Mouse (Mus musculus) intestine, embryonic 16.5 days (tissue): ENCODE measurements around the gene 0610010K14Rik. TPM values are rescaled to one million over a fixed set of nuclear protein-coding genes. Genes with fewer than 3 reads are reported as not detected.
A peak's percentile ranks its signal among the peaks of the same experiment; 100 is the strongest.

Experiments
- ATAC-seq: fragments of 200-750 bp; cut with Nextera tagmentation; 2 replicates; pipeline ENCODE4 v1.8.0; 2017; ENCODE audit warnings: moderate TSS enrichment, moderate library complexity
- H3K27ac ChIP-seq: fragments of 300-500 bp; sonication (generic); 2 replicates; pipeline ENCODE4 v1.5.1; 2014; ENCODE audit warnings: mild to moderate bottlenecking, low read length
- H3K27me3 ChIP-seq: fragments of 300-500 bp; sonication (generic); replicated peaks from 2 replicates; pipeline ENCODE4 v1.6.1; 2014; ENCODE audit warnings: low read length, control low read depth, mixed read lengths; ENCODE audit not compliant: control insufficient read depth, insufficient read depth
- H3K36me3 ChIP-seq: fragments of 300-500 bp; sonication (generic); 2 replicates; pipeline ENCODE4 v1.6.1; 2014; ENCODE audit warnings: low read length, control low read depth; ENCODE audit not compliant: control insufficient read depth, insufficient read depth
- H3K4me1 ChIP-seq: fragments of 300-500 bp; sonication (generic); 2 replicates; pipeline ENCODE4 v1.6.1; 2014; ENCODE audit warnings: low read length, control low read depth, mixed read lengths; ENCODE audit not compliant: control insufficient read depth, insufficient read depth
- H3K4me2 ChIP-seq: fragments of 300-500 bp; sonication (generic); 2 replicates; pipeline ENCODE4 v1.6.1; 2014; ENCODE audit warnings: low read depth, low read length, control low read depth
- H3K4me3 ChIP-seq: fragments of 300-500 bp; sonication (generic); 2 replicates; pipeline ENCODE4 v1.5.1; 2014; ENCODE audit warnings: mild to moderate bottlenecking, low read length
- H3K9ac ChIP-seq: fragments of 300-500 bp; sonication (generic); 2 replicates; pipeline ENCODE4 v1.6.1; 2014; ENCODE audit warnings: low read depth, low read length
- H3K9me3 ChIP-seq: fragments of 300-500 bp; sonication (generic); 2 replicates; pipeline ENCODE4 v1.6.1; 2016; ENCODE audit warnings: low read length, control low read depth; ENCODE audit not compliant: control insufficient read depth
- WGBS: fragments of 180-500 bp; shearing (Covaris S2); extraction: QIAGEN DNeasy Blood & Tissue Kit; methylation state at CpG from one replicate; pipeline ENCODE4 v1.1.7; 2014; 5-methylcytosine and 5-hydroxymethylcytosine counted together
- polyA plus RNA-seq: library from polyadenylated mRNA; unstranded; fragments of >200 nt; fragmentation: Nextera tagmentation; extraction: Ambion mirVana; gene quantifications from 2 replicates; pipeline ENCODE4 v1.2.1, GENCODE M21; 2015

Gene 0610010K14Rik
- polyA plus RNA-seq, 1 experiment from 2014 or later = 129 TPM

DNA sequence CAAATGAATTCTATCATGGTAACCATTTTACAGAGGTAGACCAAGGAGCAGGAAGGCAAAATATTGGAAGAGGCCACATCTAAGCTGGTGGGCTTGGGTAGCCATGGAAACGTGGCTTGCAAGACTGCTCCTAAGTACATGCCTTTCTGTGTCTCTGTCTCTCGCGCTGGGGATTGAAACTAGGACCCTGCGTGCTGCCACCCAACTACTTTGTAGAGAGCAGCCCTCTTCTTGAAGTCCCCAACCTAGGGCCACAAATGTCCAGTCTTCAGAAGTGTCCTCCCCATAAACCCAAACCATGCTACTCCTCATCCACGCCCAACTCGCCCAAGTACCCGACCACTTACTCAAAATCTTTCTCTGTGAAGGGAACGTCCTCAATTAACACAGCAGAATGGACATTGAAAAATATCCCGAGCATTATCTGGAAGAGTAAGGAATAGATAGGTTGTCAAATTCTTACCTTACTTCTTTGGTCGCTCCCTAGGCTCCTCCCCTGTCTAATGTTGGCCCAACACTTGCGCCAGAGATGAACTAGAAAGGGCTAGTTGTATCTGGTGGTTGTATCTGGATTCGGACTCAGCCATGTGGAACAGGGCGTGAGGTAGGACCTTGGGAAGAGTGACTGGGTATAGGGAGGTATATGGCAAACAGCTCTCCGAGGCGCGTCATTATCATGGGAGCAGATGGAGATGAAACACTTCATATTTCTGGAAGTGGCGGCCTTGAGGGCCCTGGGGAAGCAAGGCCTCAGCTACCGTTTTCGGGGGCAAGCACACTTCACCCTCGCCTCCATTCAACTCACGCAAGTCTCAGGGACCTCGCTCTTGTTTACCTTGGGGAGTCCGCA lies 1.1 kb upstream of the 0610010K14Rik start:
- WGBS = 10% methylated on average over 23 of the region's 23 CpGs
- peaks cover 21% of the 10 kb centered on the region for H3K4me1 ChIP-seq
- no peak for ATAC-seq
- H3K9me3 ChIP-seq = no peaks in the 10 kb centered on the region
- H3K27ac ChIP-seq = peak overlapping the region; percentile 91
- H3K9ac ChIP-seq = peak overlapping the region; percentile 95
- H3K27me3 ChIP-seq = no peaks in the 10 kb centered on the region
- peaks cover 7% of the 10 kb centered on the region; the same call in 1 of the 2 replicates for H3K36me3 ChIP-seq
- H3K4me3 ChIP-seq = peak overlapping the region; percentile 97
- H3K4me2 ChIP-seq = peak overlapping the region; percentile 80

DNA sequence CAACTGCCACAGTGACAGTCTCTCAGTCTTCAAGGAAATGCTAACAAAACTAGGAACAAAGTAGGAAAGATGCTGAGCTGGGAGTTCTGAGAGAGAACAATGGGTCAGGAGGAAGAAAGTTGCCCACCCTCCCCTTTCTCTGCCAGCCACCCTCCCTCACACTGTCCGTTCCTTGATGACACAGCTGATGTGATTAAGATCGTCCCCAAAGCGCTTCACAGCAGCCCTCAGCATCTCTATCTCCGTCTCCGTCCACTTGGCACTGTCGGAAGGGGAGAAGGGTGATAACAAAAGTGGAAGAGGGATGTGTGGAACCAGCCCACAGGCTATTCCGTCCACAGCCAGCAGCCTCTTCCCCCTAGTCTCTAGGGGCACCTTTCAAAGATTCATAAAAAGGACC lies 997 bp downstream of the 0610010K14Rik start:
- Histone ChIP-seq H3K27me3 (no peaks in the 10 kb centered on the region), H3K36me3 (peaks cover 7% of the 10 kb centered on the region; the same call in 1 of the 2 replicates), H3K9me3 (no peaks in the 10 kb centered on the region), H3K4me2 (peak overlapping the region; percentile 80), H3K27ac (peak overlapping the region; percentile 91), H3K4me1 (peaks cover 27% of the 10 kb centered on the region), H3K9ac (peak overlapping the region; percentile 95), H3K4me3 (peak overlapping the region; percentile 97)
- ATAC-seq = no peak
- 31% methylated on average over 7 of the region's 7 CpGs for WGBS

DNA sequence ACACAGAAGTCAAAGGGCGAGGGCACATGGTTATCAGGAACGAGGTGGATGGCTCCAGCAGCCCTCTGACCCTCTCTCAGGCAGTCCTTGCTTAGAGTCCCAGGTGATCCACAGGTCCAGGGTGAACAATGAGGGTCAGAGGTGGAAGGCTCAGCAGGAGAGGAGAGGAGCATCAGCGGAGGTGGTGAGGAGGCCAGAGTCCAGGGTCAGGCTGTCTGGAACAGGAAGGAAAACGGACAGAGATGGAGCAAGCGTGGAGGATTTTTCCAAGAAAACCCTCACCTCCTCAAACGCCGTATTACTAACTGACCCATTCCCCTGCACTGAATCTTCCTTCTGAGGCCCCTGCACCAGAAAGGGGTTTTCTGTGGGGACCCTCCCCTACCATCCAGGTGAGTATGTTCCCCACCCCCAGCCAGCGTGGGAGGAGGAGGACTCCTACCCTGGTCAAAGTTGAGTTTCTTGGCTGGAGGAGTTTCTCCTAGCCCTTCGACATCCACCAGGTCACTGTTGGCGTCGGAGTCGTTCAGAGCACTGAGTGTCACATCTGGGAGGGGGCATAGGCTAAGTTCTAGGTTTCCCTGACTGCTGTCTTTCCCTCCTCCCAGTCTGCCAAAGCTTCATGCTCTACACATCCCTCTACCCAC lies 2.3 kb downstream of the 0610010K14Rik start:
- Histone ChIP-seq H3K4me1 (peaks cover 22% of the 10 kb centered on the region), H3K9me3 (no peaks in the 10 kb centered on the region), H3K4me3 (no peak overlapping the region), H3K27ac (no peak overlapping the region), H3K4me2 (no peak overlapping the region), H3K9ac (no peak overlapping the region), H3K36me3 (peaks cover 7% of the 10 kb centered on the region; the same call in 1 of the 2 replicates), H3K27me3 (no peaks in the 10 kb centered on the region)
- 85% methylated on average over 12 of the region's 12 CpGs for WGBS
- no peak for ATAC-seq

DNA sequence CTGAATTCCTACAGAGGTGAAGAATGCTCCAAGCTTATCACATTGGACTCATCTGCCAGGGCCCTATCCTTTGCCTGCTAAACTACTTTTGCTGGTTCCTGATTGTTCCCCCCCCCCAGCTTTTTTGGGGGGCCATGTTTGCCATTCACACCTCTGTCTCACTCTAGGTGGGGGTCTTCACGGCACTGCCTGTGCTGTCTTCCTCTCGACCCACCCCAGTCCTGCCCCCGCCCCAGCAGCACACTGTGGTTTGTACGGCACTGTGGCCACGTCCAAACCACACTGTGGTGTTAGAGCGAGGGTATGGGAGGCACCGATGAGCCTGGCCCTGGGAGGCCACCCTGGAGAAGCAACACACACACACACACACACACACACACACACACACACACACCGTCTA lies 3.2 kb downstream of the 0610010K14Rik start:
- H3K4me2 ChIP-seq = no peak overlapping the region
- no peak for ATAC-seq
- peaks cover 26% of the 10 kb centered on the region for H3K4me1 ChIP-seq

DNA sequence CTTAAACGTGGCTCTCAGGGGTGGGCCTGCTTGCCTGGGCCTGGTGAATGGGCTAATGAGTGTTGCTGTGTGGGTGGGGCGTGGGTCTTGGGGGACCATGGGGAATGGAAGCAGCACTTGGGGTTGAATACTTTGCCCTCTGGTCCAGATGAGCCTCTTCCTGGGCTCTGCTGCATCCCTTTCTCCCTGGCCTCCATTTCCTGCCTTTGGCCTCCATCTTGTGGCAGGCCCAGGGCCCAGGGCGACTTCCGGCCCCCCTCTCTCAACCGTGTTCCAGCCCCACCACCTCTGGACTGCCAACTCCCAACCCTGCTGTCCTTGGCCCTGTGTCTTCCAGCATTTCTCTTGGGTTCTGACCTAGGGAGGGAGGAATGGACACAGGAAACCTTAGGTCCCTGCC lies 3.7 kb downstream of the 0610010K14Rik start:
- Histone ChIP-seq H3K4me3 (no peak overlapping the region), H3K4me1 (peaks cover 31% of the 10 kb centered on the region), H3K27me3 (peaks cover 7% of the 10 kb centered on the region; the same call in 1 of the 2 replicates), H3K4me2 (no peak overlapping the region), H3K27ac (no peak overlapping the region), H3K9ac (no peak overlapping the region), H3K9me3 (no peaks in the 10 kb centered on the region), H3K36me3 (peaks cover 7% of the 10 kb centered on the region; the same call in 1 of the 2 replicates)
- WGBS = 67% methylated on average over 5 of the region's 5 CpGs
- ATAC-seq = no peak

More for the DNA sequence above, 3.2 kb downstream of the 0610010K14Rik start:
- 90% methylated on average over 8 of the region's 8 CpGs for WGBS
- H3K27ac ChIP-seq = no peak overlapping the region
- no peaks in the 10 kb centered on the region for H3K9me3 ChIP-seq
- H3K36me3 ChIP-seq = peaks cover 7% of the 10 kb centered on the region; the same call in 1 of the 2 replicates
- peaks cover 5% of the 10 kb centered on the region; the same call in 1 of the 2 replicates for H3K27me3 ChIP-seq
- no peak overlapping the region for H3K9ac ChIP-seq
- H3K4me3 ChIP-seq = no peak overlapping the region

DNA sequence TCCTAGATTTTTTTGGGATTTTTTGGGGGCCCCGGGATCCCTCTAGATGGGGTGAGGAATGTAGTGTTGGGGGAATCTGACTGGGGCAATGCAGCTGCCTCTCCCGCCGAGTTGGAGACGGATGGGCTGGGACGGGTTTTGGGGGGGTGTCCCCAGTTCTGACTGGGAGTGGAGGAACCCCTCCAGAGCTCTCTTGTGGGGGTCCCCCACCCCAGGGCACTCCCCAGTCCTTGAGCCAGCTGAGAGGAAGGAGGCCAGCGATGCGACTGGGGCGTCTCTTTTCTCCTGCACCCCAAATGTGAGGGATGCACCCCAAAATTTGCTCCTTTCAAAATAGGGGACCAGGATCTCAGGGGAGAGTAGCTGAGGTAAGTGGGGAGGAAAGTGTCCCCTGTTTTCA lies 4.7 kb downstream of the 0610010K14Rik start:
- WGBS = 36% methylated on average over 8 of the region's 8 CpGs
- Histone ChIP-seq H3K27me3 (peaks cover 7% of the 10 kb centered on the region; the same call in 1 of the 2 replicates), H3K36me3 (peaks cover 7% of the 10 kb centered on the region; the same call in 1 of the 2 replicates), H3K4me2 (peak overlapping the region; percentile 58), H3K27ac (no peak overlapping the region), H3K9ac (peak overlapping the region; percentile 66), H3K4me1 (peaks cover 33% of the 10 kb centered on the region), H3K4me3 (peak overlapping the region; percentile 44), H3K9me3 (no peaks in the 10 kb centered on the region)
- ATAC-seq = no peak

DNA sequence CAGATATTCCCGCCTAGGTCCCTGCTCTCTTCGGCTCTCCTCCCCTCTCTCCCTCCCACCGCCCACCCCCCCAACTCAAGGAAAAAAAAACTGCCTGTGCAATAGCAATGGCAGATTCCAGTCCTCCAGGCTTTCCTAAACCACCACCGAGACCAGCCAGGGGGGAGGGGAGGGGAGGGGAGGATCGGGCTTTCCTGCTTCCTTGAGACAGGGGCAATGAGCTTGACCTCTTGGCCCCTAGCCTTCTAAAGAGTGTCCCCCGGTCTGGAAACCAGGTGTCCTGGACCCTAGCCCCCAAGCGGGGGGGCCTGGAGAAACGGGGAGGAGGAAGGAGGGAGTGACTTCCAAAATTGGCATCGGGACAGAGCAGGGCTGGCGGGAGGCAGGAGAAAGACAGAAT lies 5.2 kb downstream of the 0610010K14Rik start:
- WGBS = 14% methylated on average over 9 of the region's 10 CpGs
- H3K4me3 ChIP-seq = peak overlapping the region; percentile 44
- peak overlapping the region; percentile 58 for H3K4me2 ChIP-seq
- peaks cover 7% of the 10 kb centered on the region; the same call in 1 of the 2 replicates for H3K36me3 ChIP-seq
- H3K27ac ChIP-seq = no peak overlapping the region
- H3K4me1 ChIP-seq = peaks cover 38% of the 10 kb centered on the region
- no peaks in the 10 kb centered on the region for H3K9me3 ChIP-seq
- H3K9ac ChIP-seq = peak overlapping the region; percentile 66
- H3K27me3 ChIP-seq = peaks cover 11% of the 10 kb centered on the region; the same call in 1 of the 2 replicates
- no peak for ATAC-seq

DNA sequence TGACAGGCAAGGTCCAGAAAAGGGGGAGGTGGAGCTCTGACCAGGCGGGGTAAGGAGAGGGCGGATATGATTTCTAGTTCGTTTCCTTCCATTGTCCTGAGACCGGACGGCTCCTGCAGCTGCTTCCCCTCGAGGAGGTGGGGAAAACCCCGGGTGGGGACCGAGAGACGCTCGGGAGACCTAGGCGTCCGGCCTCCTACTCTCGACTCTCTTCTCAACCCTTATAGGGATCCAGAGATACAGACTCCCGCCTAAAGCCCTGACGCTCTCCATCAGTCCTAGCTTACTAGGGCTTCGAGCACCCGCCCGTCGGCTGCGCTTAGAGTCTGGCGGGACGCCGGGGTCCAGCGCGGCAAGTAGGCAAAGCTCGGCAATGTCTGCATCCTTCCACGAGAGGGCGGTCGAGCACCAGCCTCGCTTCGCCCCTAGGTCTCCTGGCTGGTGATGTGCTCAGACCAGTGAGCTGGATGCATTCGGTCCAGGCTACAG lies 7.4 kb downstream of the 0610010K14Rik start:
- peak overlapping the region; percentile 60; the same call in 1 of the 2 replicates for H3K9ac ChIP-seq
- peaks cover 35% of the 10 kb centered on the region for H3K4me1 ChIP-seq
- 0 out of 2 replicates have a peak overlapping the region, but pooled peaks have one; percentile 17 for H3K27ac ChIP-seq

More for the DNA sequence above, 7.4 kb downstream of the 0610010K14Rik start:
- peak overlapping the region; percentile 22 for H3K4me3 ChIP-seq
- peaks cover 4% of the 10 kb centered on the region; the same call in 1 of the 2 replicates for H3K36me3 ChIP-seq
- no peaks in the 10 kb centered on the region for H3K9me3 ChIP-seq
- 1% methylated on average over 32 of the region's 32 CpGs for WGBS
- peak; percentile 43 for ATAC-seq
- peak overlapping the region; percentile 70 for H3K4me2 ChIP-seq
- H3K27me3 ChIP-seq = peaks cover 19% of the 10 kb centered on the region; the same call in 1 of the 2 replicates
